Mouse (Mus musculus): Measurements from ENCODE around the gene Agap3.

Gene Agap3

DNA sequence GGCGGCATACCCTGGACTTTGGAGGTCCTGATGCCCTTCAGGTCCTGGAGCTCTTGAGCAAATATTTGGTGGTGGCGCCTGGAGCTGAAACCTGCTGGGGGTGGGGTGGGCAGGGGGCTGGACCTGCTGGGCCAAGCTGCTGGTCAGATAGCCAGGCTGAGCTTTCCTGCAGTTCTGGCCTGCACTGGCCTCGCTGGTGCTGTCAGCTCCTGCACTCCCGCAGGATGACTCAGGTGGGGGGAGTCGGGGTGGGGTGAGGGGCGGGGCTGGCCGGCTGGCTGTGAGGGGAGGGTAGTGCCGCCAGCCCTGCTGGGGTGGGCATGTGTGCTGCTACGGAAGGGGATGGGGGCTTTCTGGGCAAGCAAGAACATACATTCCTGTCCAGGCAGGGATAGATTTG lies 23.4 kb upstream of the Agap3 start:
- no peak for DNase-seq (ENCODE audit: low read depth, low spot score)

DNA sequence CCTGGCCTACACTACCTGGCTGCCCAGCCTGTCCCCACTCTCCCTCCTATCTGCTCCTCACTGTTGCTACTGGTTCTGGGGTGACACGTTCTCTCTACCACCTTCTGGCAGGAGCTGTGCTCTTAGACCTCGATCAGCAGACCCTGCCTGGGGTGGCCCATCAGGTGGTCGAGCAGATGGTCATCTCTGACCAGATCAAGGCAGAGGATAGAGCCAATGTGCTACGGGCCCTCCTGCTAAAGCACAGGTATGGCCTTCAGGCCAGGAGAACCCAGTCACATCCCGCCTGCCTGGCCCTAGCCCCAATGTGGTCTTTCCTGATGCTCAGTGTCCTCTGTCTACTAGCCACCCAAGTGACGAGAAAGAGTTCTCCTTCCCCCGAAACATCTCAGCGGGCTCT lies 18.0 kb upstream of the Agap3 start:
- DNase-seq (ENCODE audit: low read depth, low spot score): no peak

DNA sequence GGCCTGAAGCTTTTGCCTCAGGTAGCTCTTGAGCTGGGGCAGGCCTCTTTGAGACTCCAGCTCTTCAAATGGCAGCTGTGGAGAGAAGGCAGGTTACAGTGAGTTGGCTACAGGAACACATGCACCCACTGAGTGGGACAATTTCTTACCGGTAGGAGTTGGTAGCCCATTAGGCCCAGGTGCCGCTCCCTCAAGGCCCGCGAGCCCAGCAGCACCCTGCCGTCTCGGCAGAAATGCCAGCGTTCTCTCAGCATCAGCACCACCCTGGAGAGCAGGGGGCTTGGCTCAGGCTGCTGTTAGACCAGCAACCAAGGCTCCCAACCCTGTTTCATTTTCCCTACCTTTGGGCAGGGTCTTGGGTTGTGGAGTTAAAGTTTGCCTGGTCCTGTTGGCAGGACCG lies 10.8 kb upstream of the Agap3 start:
- DNase-seq (ENCODE audit: low read depth, low spot score): no peak

DNA sequence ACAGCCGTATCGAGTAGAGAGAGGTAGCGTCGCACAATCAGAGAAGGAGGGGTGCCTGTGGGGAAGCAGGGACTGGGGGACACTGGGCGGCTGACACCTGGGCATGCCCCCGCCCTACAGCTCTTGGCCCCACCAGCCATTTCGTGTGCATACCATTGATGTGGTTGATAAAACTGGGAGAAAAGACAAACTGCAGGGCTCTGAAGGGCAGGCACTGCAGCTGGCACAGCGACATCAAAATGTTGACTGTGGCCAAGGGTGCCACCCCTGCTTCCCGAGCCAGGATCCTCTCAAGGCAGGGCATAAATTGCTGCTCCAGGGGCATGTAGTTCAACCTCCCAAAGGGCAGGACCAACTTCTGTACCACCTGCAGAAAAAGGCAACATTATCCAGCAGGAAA lies 9.9 kb upstream of the Agap3 start:
- DNase-seq (ENCODE audit: low read depth, low spot score): no peak

DNA sequence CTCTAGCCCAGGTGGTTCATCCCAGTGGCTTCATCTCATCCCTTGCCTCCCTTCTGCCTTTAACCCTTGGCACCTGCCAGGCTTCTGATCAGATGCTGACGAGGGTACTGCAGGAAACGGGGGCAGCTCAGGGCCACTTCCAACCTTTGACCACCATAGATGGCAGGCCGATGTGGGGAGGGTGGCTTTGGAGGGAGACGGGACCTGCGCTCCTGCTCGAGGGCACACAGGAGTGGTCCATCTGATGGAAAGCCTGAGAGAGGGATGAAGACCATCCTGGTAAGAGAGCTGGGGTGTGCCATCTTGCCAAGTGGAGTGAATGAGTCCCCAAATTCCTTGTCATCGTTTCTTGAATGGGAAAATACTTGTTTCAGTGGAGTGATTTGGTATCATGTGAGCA lies 8.8 kb upstream of the Agap3 start:
- DNase-seq (ENCODE audit: low read depth, low spot score): no peak

DNA sequence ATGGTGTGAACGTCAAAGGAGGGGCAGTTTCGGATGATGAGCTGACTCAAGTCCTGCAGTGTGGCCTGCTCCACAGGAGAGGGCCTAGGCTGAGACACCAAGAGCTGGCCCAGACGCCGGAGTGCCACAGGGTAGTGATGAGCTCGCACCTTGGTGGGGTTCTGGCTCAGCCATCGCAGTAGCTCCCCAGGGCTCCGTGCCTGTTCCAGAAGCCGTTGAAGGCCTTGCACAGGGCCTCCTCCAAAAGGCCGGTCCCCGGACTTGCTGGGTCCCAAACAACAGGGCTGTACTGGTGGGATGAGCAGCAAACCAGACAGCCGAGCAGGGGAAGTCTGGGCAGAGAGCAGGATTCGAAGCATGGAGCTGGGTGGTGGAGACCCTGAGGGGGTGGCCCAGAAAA lies 8.1 kb upstream of the Agap3 start:
- no peak for DNase-seq (ENCODE audit: low read depth, low spot score)

DNA sequence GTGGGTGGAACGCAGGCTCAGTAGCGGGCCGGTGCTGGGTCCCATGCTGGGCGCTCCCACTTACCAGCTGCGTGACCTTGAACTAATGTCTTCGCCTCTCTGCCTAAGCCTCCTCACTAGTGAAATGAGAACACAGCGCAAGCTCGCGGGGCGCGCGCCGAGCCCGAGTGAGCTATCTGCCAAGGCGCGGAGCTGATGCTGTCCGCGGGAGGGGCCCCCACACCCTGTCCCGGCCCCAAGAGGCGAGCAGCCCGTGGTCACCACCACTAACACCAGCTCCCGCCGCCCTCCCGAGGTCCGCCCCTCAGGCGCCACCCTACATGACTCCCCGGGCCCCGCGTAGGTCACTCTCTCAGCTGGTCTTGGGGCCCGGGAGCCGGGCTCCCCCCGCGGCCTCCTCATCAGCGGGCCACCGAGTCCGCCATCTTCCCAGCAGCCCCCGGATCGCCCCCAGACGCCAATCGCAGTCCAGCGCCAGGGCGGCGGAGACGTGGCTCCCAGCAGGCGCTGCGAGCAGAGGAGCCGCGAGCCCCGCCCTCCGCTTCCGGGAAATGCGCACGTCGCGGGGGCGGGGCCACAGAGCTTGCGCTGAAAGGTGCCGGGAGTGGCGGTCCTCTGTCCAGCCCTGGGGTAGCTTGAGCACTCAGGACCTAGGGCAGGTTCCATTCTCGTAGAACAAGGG lies 7.1 kb upstream of the Agap3 start, which contains the start of gene Fastk:
TSS of gene Fastk (minus strand) at position 542 of the 682 bp plus-strand sequence.
- peak; percentile 89 for DNase-seq (ENCODE audit: low read depth, low spot score)

DNA sequence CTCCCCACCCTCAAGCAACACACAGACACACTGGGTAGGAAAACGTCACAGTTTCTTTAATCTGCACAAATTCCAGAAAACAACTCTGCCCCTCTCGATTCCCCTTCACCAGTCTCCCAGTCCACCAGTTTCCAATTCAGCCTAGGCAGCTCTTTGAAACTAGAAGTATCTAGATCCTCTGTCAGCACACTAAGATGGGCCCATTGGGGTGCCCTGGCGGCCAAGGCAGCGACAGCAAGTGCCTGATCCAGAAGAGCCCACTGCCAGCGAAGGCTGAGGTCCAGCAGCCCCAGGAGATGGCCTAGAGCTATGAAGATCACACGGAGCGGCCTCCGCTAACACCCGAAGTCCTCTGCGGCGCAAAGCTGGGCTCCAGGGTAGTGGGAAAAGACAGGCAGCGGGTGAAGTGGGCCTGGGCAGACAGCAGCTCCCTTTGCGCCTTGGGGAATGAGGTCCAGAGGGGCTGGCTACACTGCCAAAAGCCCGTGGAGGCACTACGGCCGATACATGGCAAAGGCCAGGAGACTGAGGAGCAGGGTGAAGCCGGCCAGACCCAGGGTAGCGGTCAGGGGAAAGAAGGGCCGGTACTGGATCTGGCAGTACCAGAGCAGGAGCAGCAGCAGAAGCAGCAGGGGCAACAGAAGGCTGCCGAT lies 6.4 kb upstream of the Agap3 start:
- DNase-seq (ENCODE audit: low read depth, low spot score): no peak

DNA sequence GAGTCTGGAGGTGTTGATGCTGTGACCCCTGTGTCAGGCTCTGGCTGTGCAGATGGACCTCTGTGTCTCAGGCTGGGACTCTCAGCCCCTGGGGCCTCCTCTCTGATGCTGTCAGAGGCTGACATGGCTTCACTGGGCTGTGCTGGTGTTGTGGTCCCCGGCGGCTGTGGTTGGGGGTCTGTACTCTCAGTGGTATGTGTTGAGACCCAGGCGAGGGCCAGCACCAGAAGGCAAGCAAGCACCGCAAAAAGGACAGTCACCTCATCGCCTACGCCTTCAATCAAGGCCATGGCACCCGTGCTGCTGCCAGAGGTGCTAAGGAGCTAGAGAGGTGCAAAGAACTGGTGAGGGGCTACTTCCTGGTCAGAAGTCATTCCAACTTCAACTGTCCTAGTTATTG lies 5.3 kb upstream of the Agap3 start:
- DNase-seq (ENCODE audit: low read depth, low spot score): no peak

DNA sequence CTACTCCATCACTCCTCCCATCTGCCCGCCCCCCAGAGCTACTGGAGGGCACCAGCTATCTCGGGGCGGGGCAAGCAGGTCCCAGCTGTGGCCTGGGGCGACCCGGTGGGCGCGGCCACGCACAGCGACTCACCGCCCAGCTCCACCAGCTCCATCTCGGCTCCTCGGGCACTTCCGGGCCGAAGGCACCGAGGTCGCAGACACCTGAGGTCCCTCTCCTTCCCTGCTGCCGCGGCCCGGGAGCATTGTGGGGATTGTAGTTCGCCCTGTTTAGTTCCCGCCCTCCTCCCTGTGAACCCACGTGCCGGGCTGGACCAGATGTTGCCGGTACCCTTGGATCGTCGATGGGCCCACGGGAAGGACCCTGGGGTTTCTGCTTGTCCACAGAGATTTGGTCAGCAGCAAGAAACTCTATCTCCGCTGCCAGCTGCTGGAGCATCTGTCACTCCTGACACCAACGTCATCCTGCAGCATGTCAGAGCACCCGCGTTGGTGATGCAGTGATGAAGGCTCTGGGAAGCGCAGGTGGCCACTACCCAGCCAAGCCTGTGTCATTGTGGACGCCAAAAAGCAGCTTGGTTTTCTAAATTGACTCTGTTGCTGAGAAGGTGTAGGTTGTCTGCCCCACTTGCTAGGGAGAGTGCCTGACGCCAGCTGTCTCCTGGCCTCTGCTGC lies 4.2 kb upstream of the Agap3 start, which contains the start of gene Tmub1:
TSS of gene Tmub1 (minus strand) at position 231 of the 675 bp plus-strand sequence.
- peak; percentile 93 for DNase-seq (ENCODE audit: low read depth, low spot score)

DNA sequence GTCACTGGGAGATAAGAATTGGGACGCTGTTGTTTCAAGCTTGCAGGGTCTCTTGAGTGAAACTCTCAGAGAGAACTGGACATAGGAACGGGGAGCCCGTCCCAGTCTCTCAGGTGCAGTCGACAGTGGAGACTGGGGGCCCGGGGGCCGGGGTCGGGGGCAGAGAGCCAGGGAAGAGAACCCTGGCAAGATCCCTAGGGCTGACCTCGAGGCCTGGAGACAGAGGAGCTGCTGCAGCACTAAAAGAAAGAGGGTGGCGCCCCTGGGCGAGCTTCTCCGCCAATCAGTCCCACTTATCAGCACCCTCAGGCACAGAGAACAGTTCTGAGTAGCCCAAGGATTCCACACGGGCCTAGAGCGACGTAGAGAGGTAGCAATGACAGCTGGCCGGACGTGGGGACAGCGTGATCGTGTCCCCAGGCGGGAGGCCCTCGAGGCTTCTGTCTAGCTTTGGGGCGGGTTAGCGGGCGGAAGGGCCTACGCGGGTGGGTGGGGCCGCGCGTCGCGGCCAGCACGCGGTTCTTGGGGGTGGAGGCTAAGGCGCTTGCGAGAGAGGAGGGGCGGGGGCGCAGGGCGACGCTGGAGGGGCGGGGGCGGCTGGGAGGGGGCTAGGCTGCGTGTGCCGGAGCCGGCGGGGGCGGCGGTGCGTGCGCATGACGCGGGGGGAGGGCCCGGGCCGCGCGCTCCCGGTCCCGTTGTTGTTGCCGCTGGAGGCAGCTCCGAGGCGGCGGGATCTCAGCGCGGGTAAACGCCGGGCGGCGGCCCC lies 530 bp upstream of the Agap3 start:
- peak; percentile 78 for DNase-seq (ENCODE audit: low read depth, low spot score)

DNA sequence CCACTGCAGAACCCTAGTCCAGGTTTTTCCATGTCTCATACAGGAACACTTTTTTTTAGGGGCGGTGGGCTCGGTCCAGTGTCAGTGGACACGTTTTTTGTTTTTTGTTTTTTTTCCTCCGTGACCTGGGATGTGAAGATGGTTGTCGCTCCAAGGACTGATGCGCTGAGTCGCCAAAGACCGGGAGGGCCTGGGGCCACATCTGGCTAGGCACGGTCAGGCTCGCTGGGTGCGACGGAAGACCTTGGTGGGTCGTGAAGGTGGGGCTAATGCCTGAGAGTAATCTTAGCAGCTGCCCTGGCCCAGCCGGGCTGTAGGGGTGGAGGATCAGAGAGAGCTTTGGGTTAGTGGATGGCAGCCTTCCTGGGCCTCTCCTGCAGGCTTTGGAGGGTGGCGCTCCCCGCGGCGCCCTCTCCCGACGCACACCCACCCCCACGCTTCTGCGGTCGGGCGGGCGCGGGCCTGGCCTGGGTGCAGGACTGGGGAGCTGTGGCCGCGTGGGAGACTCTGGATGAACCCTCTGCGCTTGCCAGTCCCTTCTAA lies 785 bp downstream of the Agap3 start:
- DNase-seq (ENCODE audit: low read depth, low spot score): no peak

DNA sequence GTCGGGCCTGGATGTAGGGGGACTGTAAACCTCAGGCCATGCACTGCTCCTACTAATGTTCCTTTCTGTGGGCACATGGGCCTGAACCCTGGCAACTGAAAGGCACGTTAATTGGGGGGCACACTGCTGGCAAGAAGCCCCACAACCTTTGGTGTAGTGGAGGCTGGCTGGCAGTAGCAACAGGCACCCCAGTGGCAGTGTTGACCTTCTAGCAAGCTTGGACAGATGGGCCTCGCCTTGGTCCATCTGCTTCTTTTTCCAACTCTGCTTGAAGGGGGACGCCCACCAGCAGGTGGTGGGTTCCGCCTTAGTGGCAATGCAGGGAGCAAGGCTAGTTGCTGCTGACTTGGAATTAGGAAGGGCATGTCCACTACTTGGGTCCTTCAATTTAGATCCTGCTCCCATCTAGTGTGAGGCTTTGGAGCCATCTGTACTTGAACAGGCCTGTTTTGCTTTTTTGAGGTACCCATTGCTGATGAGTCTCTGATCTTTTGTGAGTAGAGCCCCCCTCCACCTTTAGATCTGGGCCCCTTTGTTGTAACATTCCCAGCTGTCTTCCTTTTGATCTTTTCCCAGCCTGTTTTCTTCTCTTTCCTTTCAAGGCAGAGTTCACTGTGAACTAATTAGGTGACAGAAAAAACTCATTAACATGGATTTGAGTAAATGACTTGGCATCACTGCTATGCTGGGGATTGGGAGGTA lies 1.5 kb downstream of the Agap3 start:
- DNase-seq (ENCODE audit: low read depth, low spot score): no peak

DNA sequence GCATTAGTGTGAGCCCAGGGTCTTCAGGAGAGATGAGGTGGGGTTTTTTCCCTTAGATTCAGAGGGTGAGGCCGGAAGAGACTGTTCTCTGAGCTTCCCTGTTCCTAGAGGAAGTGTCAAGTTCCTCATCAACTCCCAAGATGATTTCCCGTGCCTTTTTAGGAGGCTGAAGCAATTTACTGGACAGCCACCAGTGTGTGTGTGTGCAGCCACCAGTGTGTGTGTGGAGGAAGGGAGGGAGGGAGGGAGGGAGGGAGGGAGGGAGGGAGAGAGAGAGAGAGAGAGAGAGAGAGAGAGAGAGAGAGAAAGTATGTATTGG lies 2.0 kb downstream of the Agap3 start:
- no peak for DNase-seq (ENCODE audit: low read depth, low spot score)

DNA sequence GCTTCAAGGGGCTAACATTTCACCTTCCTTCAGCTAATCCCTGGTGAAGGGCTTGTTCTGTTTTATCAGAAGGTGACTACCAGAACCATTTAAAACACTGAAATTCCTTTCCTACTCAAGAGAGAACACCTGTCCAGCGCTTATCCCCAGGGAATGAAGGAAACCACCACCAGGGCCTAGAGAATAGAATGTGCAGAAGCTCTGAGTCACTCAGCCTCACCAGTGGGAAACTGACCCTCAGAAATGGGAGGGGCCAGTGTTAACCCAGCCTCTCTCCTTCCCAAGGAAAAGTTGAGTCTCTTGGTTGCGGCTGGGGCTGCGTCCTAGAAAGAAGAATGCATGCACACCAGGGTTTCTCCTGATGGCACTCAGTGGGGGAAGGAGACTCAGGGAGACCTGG lies 3.1 kb downstream of the Agap3 start:
- no peak for DNase-seq (ENCODE audit: low read depth, low spot score)

DNA sequence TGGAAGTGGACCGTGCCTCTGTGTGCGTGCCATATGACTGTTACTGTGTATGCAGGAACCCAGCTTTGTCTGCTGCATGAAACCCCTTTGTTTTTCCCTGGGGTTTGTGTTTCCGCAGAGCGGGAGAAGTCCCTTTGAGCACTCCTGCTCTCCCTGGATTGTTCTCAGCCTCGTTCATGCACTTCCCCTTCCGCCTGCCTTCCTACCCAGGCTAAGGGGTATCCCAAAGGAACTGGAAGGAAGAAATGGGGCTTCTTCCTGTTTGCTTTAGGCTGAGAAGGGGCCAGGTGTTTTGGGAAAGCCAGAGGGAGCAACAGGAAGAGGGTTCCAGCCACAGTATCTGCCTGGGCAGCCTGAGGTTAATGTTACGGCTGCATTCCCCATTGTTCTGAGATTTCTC lies 3.6 kb downstream of the Agap3 start:
- no peak for DNase-seq (ENCODE audit: low read depth, low spot score)

DNA sequence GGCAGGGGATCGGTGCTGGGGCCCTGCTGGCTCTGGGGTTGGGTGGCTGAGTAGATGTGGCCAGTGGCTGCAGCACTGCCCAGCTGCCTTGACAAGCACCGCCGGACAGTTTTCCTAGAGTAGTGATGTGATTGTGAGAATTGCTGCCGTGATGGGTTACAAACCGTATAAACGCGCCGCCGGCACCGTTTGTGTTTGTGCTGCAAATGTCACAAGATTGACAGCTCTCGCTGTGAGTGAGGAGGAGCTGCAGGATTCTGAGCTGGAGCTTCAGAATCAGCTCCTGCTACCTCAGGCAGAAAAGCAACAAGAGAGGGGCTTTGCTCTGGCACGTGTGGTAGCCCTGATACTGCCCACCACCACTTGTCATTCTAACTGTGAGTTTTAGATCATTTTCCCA lies 14.8 kb downstream of the Agap3 start:
- DNase-seq (ENCODE audit: low read depth, low spot score): no peak

DNA sequence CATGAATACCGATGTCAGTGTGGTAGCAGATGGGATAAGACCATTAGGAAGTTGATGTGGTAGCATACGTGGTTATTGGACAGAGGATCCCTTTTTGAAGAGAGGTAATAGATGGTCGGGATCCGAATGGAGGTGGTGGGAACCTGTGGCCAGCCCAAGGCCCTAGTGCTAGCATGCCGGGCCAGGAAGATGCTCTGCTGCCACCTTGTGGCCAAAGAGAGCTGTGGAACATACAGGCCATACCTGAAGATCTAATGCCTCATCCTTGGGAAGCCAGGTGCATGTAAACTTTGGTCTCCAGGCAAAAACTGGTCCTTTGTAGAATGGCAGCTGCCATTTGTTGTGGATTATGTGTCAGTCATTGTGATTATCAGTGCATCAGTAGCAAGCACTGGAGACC lies 18.6 kb downstream of the Agap3 start:
- peak; percentile 78 for DNase-seq (ENCODE audit: low read depth, low spot score)

DNA sequence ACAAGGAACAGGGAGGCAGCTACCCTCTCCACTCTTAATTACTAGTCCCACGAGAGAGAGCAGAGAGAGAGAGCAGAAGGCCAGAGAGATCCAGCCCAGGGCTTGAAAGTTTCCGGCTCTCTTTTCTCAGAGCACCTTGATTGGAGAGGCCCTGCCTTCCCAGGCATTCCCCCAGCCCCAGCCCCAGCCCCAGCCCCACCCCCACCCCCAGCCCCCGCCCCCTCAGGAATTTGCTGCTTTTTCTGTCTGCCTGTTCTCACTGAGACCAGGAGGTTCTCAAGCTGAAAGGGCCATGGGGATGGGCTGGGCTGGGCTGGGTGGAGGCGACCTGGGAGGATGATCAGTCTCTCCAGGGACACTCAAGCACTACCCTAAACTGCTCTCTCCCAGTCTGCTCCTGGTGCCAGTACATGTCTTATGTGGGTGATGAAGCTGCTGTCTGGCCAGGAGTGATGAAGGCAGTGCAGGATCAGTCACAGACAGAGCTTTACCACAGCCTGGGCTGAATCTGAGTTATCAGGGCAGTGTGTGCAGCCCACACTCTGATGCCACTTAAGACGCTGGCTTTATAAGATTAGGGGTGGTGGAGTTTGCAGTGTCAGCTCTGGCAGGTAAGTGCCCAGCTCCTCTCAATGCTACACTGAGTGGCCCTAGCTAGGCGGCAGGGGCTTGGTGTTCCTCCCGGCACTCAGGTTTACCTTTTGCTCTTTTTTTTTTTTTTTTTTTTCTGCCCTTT lies 21.1 kb downstream of the Agap3 start:
- peak; percentile 84 for DNase-seq (ENCODE audit: low read depth, low spot score)

DNA sequence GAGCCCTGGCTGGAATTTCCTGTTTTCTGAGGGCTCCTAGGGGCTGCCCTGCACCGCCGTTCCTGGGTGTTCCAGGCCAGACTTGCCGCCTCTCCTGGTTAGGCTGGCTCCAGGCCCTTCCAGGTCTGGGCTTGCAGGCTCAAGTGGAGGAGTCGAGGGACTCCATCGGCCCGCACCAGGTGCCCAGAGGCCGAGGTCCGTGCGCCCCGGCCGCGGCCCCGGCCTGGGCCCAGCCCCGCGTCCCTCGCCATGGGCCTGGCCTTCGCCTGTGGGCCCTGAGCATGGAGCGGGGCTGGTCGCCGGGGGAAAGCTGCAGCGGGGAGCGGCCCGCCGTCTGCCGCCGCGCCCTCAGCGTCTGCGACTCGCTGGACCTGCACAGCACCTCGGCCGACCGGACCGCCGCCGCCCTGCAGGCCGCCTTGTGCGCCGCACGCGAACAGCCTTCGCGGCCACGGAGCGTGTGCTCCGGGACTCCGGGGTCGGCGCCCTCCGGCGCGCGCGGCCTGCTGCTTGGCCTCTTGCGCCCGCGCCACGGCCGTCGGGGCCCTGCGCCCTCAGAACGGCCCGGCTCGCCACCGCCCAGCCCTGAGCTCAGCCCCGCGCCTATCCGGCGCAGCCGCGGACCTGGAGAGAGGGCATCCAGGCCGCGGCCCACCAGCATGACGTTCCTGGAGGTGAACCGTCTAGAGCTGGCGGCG lies 22.2 kb downstream of the Agap3 start:
- no peak for DNase-seq (ENCODE audit: low read depth, low spot score)

Data from ES-CJ7 (cell line).